Mouse (Mus musculus) midbrain, embryonic 11.5 days (tissue): ENCODE measurements at regions not wholly inside any gene's neighbourhood (a gene's known extent, or its start where the extent isn't known, plus 50 kb on each side); places are given as distances from the start of the nearest gene placed in this dataset.
"Not testable (repeated sequence)": the region's sequence is repeated elsewhere in the genome, so short reads cannot be mapped to it uniquely, and the experiment has no call there.

Source experiments
- ATAC-seq: fragments of 200-750 bp; cut with Nextera tagmentation; 2 replicates; pipeline ENCODE4 v1.8.0; 2017; ENCODE audit warnings: moderate TSS enrichment, moderate library complexity; ENCODE audit not compliant: low FRiP score
- DNase-seq: peaks from one replicate; pipeline ENCODE4 v3.0.0; 2015; ENCODE audit warnings: low spot score; ENCODE audit errors: missing footprints
- H3K27ac ChIP-seq: fragments of 300-500 bp; sonication (generic); 2 replicates; pipeline ENCODE4 v1.5.1; 2014; ENCODE audit warnings: low read depth, low read length
- H3K27me3 ChIP-seq: fragments of 300-500 bp; sonication (generic); 2 replicates; pipeline ENCODE4 v1.6.1; 2014; ENCODE audit warnings: mild to moderate bottlenecking, low read length, moderate library complexity, mixed read lengths; ENCODE audit not compliant: control insufficient read depth, insufficient read depth
- H3K36me3 ChIP-seq: fragments of 300-500 bp; sonication (generic); 2 replicates; pipeline ENCODE4 v1.6.1; 2014; ENCODE audit warnings: mild to moderate bottlenecking, low read length, moderate library complexity, mixed read lengths; ENCODE audit not compliant: control insufficient read depth, insufficient read depth
- H3K4me1 ChIP-seq: fragments of 300-500 bp; sonication (generic); 2 replicates; pipeline ENCODE4 v1.6.1; 2014; ENCODE audit warnings: low read length; ENCODE audit not compliant: control insufficient read depth, insufficient read depth
- H3K4me2 ChIP-seq: fragments of 300-500 bp; sonication (generic); 2 replicates; pipeline ENCODE4 v1.6.1; 2014; ENCODE audit warnings: mild to moderate bottlenecking, moderate library complexity
- H3K4me3 ChIP-seq: fragments of 300-500 bp; sonication (generic); 2 replicates; pipeline ENCODE4 v1.5.1; 2014; ENCODE audit warnings: low read depth, low read length
- H3K9ac ChIP-seq: fragments of 300-500 bp; sonication (generic); 2 replicates; pipeline ENCODE4 v1.6.1; 2014; ENCODE audit warnings: low read length
- H3K9me3 ChIP-seq: fragments of 300-500 bp; sonication (generic); 2 replicates; pipeline ENCODE4 v1.6.1; 2016; ENCODE audit warnings: low read length; ENCODE audit not compliant: control insufficient read depth
- WGBS: fragments of 180-500 bp; shearing (Covaris S2); extraction: QIAGEN DNeasy Blood & Tissue Kit; methylation state at CpG from one replicate; pipeline ENCODE4 v1.1.7; 2014; 5-methylcytosine and 5-hydroxymethylcytosine counted together

GRCm38 (mm10) chr7:129764456-129764970 is 172.8 kb downstream of the Wdr11 start:
- Histone ChIP-seq H3K27ac (no peak overlapping the region), H3K27me3 (no peaks in the 10 kb centered on the region), H3K9ac (no peak overlapping the region), H3K4me1 (peaks cover 2% of the 10 kb centered on the region; the same call in 1 of the 2 replicates), H3K4me3 (no peak overlapping the region), H3K9me3 (no peaks in the 10 kb centered on the region), H3K36me3 (no peaks in the 10 kb centered on the region), H3K4me2 (no peak overlapping the region)
- WGBS = 89% methylated on average over 5 of the region's 5 CpGs
- ATAC-seq (no peak), DNase-seq (no peak)

DNA sequence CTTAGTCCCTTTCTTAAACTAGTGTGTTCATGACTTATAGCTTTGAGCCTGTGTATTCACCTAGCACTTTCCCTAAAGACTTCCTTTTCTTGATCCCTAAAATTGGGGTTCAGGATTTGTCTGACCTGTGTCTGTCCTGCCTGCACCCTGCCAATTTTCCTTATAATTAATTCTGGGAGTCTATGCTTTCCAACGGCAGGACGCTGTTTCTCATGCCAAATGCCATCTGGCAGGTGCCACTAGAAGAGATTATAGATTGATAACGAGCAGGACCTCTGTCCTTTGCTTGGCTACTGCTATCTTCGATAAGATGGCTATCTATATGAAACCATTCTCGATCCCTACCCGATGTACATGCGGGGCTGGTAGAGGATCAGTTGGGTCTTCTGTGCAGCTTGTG is 174.0 kb downstream of the Wdr11 start:
- ATAC-seq = no peak
- Histone ChIP-seq H3K36me3 (no peaks in the 10 kb centered on the region), H3K9ac (no peak overlapping the region), H3K4me3 (no peak overlapping the region), H3K4me2 (no peak overlapping the region), H3K4me1 (peaks cover 2% of the 10 kb centered on the region; the same call in 1 of the 2 replicates), H3K27ac (no peak overlapping the region), H3K27me3 (no peaks in the 10 kb centered on the region), H3K9me3 (no peaks in the 10 kb centered on the region)
- DNase-seq = no peak
- 93% methylated on average over 7 of the region's 7 CpGs for WGBS

- ATAC-seq (no peak), DNase-seq (no peak)
- Histone ChIP-seq H3K9me3 (no peaks in the 10 kb centered on the region), H3K4me2 (no peak overlapping the region), H3K27me3 (no peaks in the 10 kb centered on the region), H3K4me3 (no peak overlapping the region), H3K9ac (no peak overlapping the region), H3K27ac (no peak overlapping the region), H3K4me1 (peaks cover 2% of the 10 kb centered on the region; the same call in 1 of the 2 replicates), H3K36me3 (no peaks in the 10 kb centered on the region)
- WGBS = 75% methylated on average over 6 of the region's 6 CpGs
Observed at GRCm38 (mm10) chr7:129766087-129766834, 174.6 kb downstream of the Wdr11 start.

DNA sequence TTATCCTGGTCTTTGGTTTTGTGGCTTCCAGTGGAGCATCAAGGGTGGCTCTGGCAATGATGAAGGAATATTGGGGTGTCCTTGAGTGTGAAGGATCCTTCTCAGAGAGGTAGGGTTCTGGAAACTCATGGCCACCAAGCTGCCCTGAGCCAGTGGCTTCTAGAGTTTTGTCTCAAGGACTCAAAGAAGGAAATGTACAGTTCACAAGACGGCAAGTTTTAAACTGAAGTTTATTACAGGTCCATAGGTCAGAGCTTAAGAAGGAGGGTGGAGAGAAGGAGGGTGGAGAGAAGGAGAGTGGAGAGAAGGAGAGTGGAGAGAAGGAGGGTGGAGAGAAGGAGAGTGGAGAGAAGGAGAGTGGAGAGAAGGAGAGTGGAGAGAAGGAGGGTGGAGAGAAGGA is 178.0 kb downstream of the Wdr11 start:
- ATAC-seq = not testable (repeated sequence)

GRCm38 (mm10) chr7:129771876-129772275 is 180.2 kb downstream of the Wdr11 start:
- H3K27me3 ChIP-seq = peaks cover 1% of the 10 kb centered on the region
- ATAC-seq = no peak

More for the DNA sequence above, 178.0 kb downstream of the Wdr11 start:
- DNase-seq, H3K36me3 ChIP-seq, H3K9ac ChIP-seq, H3K4me2 ChIP-seq, H3K4me3 ChIP-seq, H3K4me1 ChIP-seq, H3K9me3 ChIP-seq, H3K27ac ChIP-seq, H3K27me3 ChIP-seq: not testable (repeated sequence)
- 78% methylated on average over 1 of the region's 1 CpGs for WGBS

GRCm38 (mm10) chr7:129772540-129773331 is 181.1 kb downstream of the Wdr11 start:
- H3K4me2 ChIP-seq = no peak overlapping the region
- H3K27ac ChIP-seq = no peak overlapping the region
- WGBS = 78% methylated on average over 11 of the region's 11 CpGs
- no peak for DNase-seq
- peaks cover 5% of the 10 kb centered on the region; the same call in 1 of the 2 replicates for H3K4me1 ChIP-seq
- no peaks in the 10 kb centered on the region for H3K9me3 ChIP-seq
- H3K4me3 ChIP-seq = no peak overlapping the region
- no peak for ATAC-seq
- H3K9ac ChIP-seq = no peak overlapping the region
- no peaks in the 10 kb centered on the region for H3K36me3 ChIP-seq
- H3K27me3 ChIP-seq = peaks cover 5% of the 10 kb centered on the region

More at GRCm38 (mm10) chr7:129771876-129772275, 180.2 kb downstream of the Wdr11 start:
- Histone ChIP-seq H3K36me3 (no peaks in the 10 kb centered on the region), H3K4me2 (no peak overlapping the region), H3K9me3 (no peaks in the 10 kb centered on the region), H3K27ac (no peak overlapping the region), H3K4me1 (peaks cover 8% of the 10 kb centered on the region), H3K9ac (no peak overlapping the region), H3K4me3 (no peak overlapping the region)
- 86% methylated on average over 2 of the region's 2 CpGs for WGBS
- no peak for DNase-seq

DNA sequence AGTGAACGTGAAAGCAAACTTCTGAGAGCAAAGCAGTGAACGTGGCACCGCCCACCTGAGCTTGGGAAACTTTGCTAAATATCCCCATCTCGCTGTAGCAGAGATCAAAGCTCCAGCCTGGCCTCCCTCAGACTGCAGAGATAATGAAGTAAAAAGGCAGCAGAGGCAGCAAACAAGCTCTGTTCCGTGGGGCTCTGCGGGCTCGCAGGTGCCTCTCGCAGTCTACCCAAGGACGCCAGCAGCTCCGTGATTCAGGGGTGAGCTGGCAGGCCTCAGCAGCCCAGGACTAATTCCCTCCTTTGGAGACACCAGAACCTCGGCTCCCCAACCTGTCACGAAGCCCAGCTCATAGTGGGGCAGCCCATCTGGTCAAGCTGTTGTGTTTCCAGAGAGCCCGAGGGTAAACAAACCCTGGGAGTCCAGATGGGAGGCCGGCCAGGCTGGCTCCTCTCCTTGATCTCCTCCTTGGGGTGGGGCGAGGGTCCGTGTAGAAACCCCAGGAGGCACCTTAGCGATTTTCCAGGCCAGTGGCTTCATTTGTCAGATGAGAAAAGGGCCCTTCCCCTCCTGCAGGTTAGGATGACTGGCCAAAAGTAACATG is 182.7 kb downstream of the Wdr11 start:
- 2% methylated on average over 17 of the region's 17 CpGs for WGBS
- peak; percentile 48; the same call in 1 of the 2 replicates for ATAC-seq

GRCm38 (mm10) chr7:129775189-129775588 is 183.5 kb downstream of the Wdr11 start:
- Histone ChIP-seq H3K27me3 (peaks cover 5% of the 10 kb centered on the region), H3K4me3 (no peak overlapping the region)

More for the DNA sequence above, 182.7 kb downstream of the Wdr11 start:
- peak overlapping the region; percentile 39; the same call in 1 of the 2 replicates for H3K9ac ChIP-seq
- DNase-seq = peak; percentile 89
- no peak overlapping the region for H3K4me3 ChIP-seq
- peaks cover 5% of the 10 kb centered on the region for H3K27me3 ChIP-seq
- H3K36me3 ChIP-seq = no peaks in the 10 kb centered on the region
- H3K4me1 ChIP-seq = peaks cover 12% of the 10 kb centered on the region
- H3K9me3 ChIP-seq = no peaks in the 10 kb centered on the region
- peak overlapping the region; percentile 23; the same call in 1 of the 2 replicates for H3K4me2 ChIP-seq
- H3K27ac ChIP-seq = no peak overlapping the region

More at GRCm38 (mm10) chr7:129775189-129775588, 183.5 kb downstream of the Wdr11 start:
- no peak for ATAC-seq
- Histone ChIP-seq H3K9me3 (no peaks in the 10 kb centered on the region), H3K27ac (no peak overlapping the region), H3K9ac (no peak overlapping the region), H3K4me1 (peaks cover 16% of the 10 kb centered on the region), H3K36me3 (no peaks in the 10 kb centered on the region), H3K4me2 (no peak overlapping the region)
- DNase-seq = no peak
- 67% methylated on average over 11 of the region's 11 CpGs for WGBS
